Mouse (Mus musculus): ENCODE data around the gene Cavin1.
A peak's percentile ranks its signal among the peaks of the same experiment; 100 is the strongest.

- TF ChIP-seq CTCF (IDR thresholded peaks at IDR 0.05; ENCODE audit: extremely low read depth, insufficient read depth, insufficient read length, insufficient replicate concordance) = peak; percentile 45; the same call in 1 of the 2 replicates
- TF ChIP-seq POLR2A (IDR thresholded peaks at IDR 0.05; ENCODE audit: low read depth, low read length) = no peak
Measured at GRCm38 (mm10) chr11:100985607-100986006, 14.9 kb upstream of the Cavin1 start.

All from spleen, adult 2 months (tissue).